Mouse (Mus musculus): ENCODE data around the gene Gas6. TPM values are rescaled to one million over a fixed set of nuclear protein-coding genes. Genes with fewer than 3 reads are reported as not detected.

The Gas6 gene
- total and polyA plus RNA-seq, 2 experiments from 2014 or later = 63.0 to 91.0 TPM

DNA sequence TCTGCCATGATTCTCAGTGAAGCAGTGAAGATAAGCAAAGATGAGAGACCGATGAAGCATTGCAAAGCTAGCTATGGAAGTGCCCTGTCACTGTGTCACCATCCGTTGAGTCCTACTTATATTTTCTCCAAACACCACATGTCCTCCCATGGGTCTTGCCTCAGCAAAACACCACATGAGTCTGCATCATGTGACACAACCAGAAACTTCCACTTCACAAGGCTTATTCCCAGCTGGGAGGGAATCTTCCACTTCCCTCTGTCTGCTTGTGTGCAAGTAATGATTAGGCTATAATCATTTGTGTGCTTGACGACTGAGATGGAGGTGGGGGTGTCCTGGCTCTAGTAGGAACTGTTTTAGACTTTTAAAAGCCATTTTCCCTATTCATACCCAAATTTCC lies 6.9 kb upstream of the Gas6 start:
- Histone ChIP-seq H3K36me3 (ENCODE audit: insufficient read depth, low read length) (no peaks in the 10 kb centered on the region), H3K9me3 (ENCODE audit: low read length) (no peaks in the 10 kb centered on the region), H3K27ac (ENCODE audit: low read depth, low read length) (no peak overlapping the region), H3K4me3 (ENCODE audit: low read depth, low read length) (no peak overlapping the region), H3K9ac (replicated peaks; ENCODE audit: low read length, poor library complexity, severe bottlenecking) (no peak overlapping the region), H3K4me2 (ENCODE audit: low read depth, low read length, poor library complexity, severe bottlenecking) (no peak overlapping the region), H3K27me3 (ENCODE audit: insufficient read depth, low read length) (no peaks in the 10 kb centered on the region), H3K4me1 (ENCODE audit: insufficient read depth, low read length) (no peaks in the 10 kb centered on the region)
- TF ChIP-seq CTCF (IDR thresholded peaks at IDR 0.05) = no peak
- WGBS = 82% methylated on average over 3 of the region's 3 CpGs
- ATAC-seq (ENCODE audit: low FRiP score) (no peak), DNase-seq (ENCODE audit: low spot score) (no peak)

- H3K9ac ChIP-seq (replicated peaks; ENCODE audit: low read length, poor library complexity, severe bottlenecking) = no peak overlapping the region
- H3K4me1 ChIP-seq (ENCODE audit: insufficient read depth, low read length) = peaks cover 10% of the 10 kb centered on the region
- no peak overlapping the region for H3K27ac ChIP-seq (ENCODE audit: low read depth, low read length)
- DNase-seq (ENCODE audit: low spot score) = peak; percentile 13
- no peaks in the 10 kb centered on the region; the same call in 1 of the 2 replicates for H3K27me3 ChIP-seq (ENCODE audit: insufficient read depth, low read length)
- no peak for ATAC-seq (ENCODE audit: low FRiP score)
- H3K4me2 ChIP-seq (ENCODE audit: low read depth, low read length, poor library complexity, severe bottlenecking) = peak overlapping the region; percentile 50
- peaks cover 8% of the 10 kb centered on the region; the same call in 1 of the 2 replicates for H3K36me3 ChIP-seq (ENCODE audit: insufficient read depth, low read length)
- 46% methylated on average over 11 of the region's 11 CpGs for WGBS
- no peak for TF ChIP-seq CTCF (IDR thresholded peaks at IDR 0.05)
- H3K9me3 ChIP-seq (ENCODE audit: low read length) = no peaks in the 10 kb centered on the region
- H3K4me3 ChIP-seq (ENCODE audit: low read depth, low read length) = peak overlapping the region; percentile 60; the same call in 1 of the 2 replicates
Observed at GRCm38 (mm10) chr8:13493011-13493410, 1.3 kb downstream of the Gas6 start.

DNA sequence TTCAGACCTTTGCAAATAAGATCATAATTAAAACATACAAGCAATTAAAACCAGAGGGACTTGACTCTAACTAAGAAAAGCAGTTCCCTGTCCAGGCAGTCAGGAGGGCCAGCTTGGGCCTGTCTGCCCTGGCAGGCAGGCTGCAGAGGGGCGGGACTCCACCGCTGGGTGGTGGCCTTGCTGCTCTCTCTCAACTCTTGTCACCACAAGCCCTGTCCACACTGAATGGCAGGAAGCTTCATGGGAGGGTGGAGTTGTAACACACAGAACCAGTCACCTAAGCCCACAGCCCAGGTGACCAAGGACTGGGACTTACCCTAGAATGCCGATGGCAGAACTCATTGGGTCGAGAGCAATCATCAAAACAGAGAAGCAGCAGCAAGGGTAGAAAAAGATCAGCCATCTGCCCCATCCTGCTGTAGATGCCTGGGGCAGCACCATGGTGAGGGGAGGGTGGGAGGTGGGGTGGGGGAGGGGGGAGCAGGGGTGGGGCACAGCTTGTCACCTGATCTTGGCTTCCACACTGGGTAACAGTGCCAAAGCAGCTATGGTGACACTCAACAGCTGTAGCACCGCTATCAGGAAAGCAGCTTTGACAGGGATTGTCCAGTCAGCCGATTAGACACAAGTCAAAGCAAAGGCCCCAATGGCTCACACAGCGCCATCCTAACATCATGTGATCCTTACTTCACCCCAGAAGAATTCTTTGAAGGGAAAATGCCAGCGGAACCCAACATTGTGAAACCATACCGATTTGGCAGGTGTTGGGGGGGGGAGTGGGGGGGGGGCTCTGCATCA lies 1.9 kb downstream of the Gas6 start:
- Histone ChIP-seq H3K27ac (ENCODE audit: low read depth, low read length) (no peak overlapping the region), H3K4me3 (ENCODE audit: low read depth, low read length) (no peak overlapping the region), H3K4me2 (ENCODE audit: low read depth, low read length, poor library complexity, severe bottlenecking) (peak overlapping the region; percentile 50; the same call in 1 of the 2 replicates), H3K4me1 (ENCODE audit: insufficient read depth, low read length) (peaks cover 10% of the 10 kb centered on the region), H3K9me3 (ENCODE audit: low read length) (no peaks in the 10 kb centered on the region), H3K27me3 (ENCODE audit: insufficient read depth, low read length) (no peaks in the 10 kb centered on the region; the same call in 1 of the 2 replicates), H3K36me3 (ENCODE audit: insufficient read depth, low read length) (peaks cover 11% of the 10 kb centered on the region; the same call in 1 of the 2 replicates), H3K9ac (replicated peaks; ENCODE audit: low read length, poor library complexity, severe bottlenecking) (no peak overlapping the region)
- DNase-seq (ENCODE audit: low spot score) = peak; percentile 18
- no peak for TF ChIP-seq CTCF (IDR thresholded peaks at IDR 0.05)
- ATAC-seq (ENCODE audit: low FRiP score) = no peak
- 62% methylated on average over 9 of the region's 9 CpGs for WGBS

- Histone ChIP-seq H3K9ac (replicated peaks; ENCODE audit: low read length, poor library complexity, severe bottlenecking) (no peak overlapping the region), H3K4me1 (ENCODE audit: insufficient read depth, low read length) (peaks cover 10% of the 10 kb centered on the region), H3K36me3 (ENCODE audit: insufficient read depth, low read length) (peaks cover 11% of the 10 kb centered on the region; the same call in 1 of the 2 replicates), H3K9me3 (ENCODE audit: low read length) (no peaks in the 10 kb centered on the region), H3K27ac (ENCODE audit: low read depth, low read length) (no peak overlapping the region), H3K27me3 (ENCODE audit: insufficient read depth, low read length) (no peaks in the 10 kb centered on the region; the same call in 1 of the 2 replicates), H3K4me3 (ENCODE audit: low read depth, low read length) (no peak overlapping the region), H3K4me2 (ENCODE audit: low read depth, low read length, poor library complexity, severe bottlenecking) (no peak overlapping the region)
- DNase-seq (ENCODE audit: low spot score) (no peak), ATAC-seq (ENCODE audit: low FRiP score) (no peak)
- no peak for TF ChIP-seq CTCF (IDR thresholded peaks at IDR 0.05)
- WGBS = 88% methylated on average over 14 of the region's 14 CpGs
Observed at GRCm38 (mm10) chr8:13491491-13492010, 2.7 kb downstream of the Gas6 start.

GRCm38 (mm10) chr8:13489986-13490910 lies 4.0 kb downstream of the Gas6 start:
- Histone ChIP-seq H3K9ac (replicated peaks; ENCODE audit: low read length, poor library complexity, severe bottlenecking) (no peak overlapping the region), H3K27ac (ENCODE audit: low read depth, low read length) (no peak overlapping the region), H3K9me3 (ENCODE audit: low read length) (no peaks in the 10 kb centered on the region), H3K4me1 (ENCODE audit: insufficient read depth, low read length) (peaks cover 10% of the 10 kb centered on the region), H3K36me3 (ENCODE audit: insufficient read depth, low read length) (peaks cover 11% of the 10 kb centered on the region; the same call in 1 of the 2 replicates), H3K27me3 (ENCODE audit: insufficient read depth, low read length) (no peaks in the 10 kb centered on the region; the same call in 1 of the 2 replicates), H3K4me2 (ENCODE audit: low read depth, low read length, poor library complexity, severe bottlenecking) (no peak overlapping the region), H3K4me3 (ENCODE audit: low read depth, low read length) (no peak overlapping the region)
- no peak for ATAC-seq (ENCODE audit: low FRiP score)
- WGBS = 29% methylated on average over 13 of the region's 13 CpGs
- no peak for TF ChIP-seq CTCF (IDR thresholded peaks at IDR 0.05)
- DNase-seq (ENCODE audit: low spot score) = peak; percentile 50
